Mouse (Mus musculus) lung, embryonic 15.5 days (tissue): Measurements from ENCODE around the gene Cachd1. TPM values are rescaled to one million over a fixed set of nuclear protein-coding genes. Genes with fewer than 3 reads are reported as not detected.

ENCODE experiments used
- ATAC-seq: fragments of 200-750 bp; cut with Nextera tagmentation; 2 replicates; pipeline ENCODE4 v1.8.0; 2017; ENCODE audit warnings: moderate number of reproducible peaks, borderline replicate concordance; ENCODE audit not compliant: low FRiP score, low TSS enrichment; ENCODE audit errors: extremely low read depth
- H3K27ac ChIP-seq: fragments of 300-500 bp; sonication (generic); 2 replicates; pipeline ENCODE4 v1.5.1; 2015; ENCODE audit warnings: moderate library complexity, mild to moderate bottlenecking, inconsistent platforms
- H3K27me3 ChIP-seq: fragments of 300-500 bp; sonication (generic); 2 replicates; pipeline ENCODE4 v1.6.1; 2015; ENCODE audit warnings: inconsistent platforms
- H3K36me3 ChIP-seq: fragments of 300-500 bp; sonication (generic); 2 replicates; pipeline ENCODE4 v1.6.1; 2015; ENCODE audit warnings: inconsistent platforms
- H3K4me1 ChIP-seq: fragments of 300-500 bp; sonication (generic); 2 replicates; pipeline ENCODE4 v1.6.1; 2015; ENCODE audit warnings: inconsistent platforms
- H3K4me2 ChIP-seq: fragments of 300-500 bp; sonication (generic); 2 replicates; pipeline ENCODE4 v1.6.1; 2015; ENCODE audit warnings: inconsistent platforms, mild to moderate bottlenecking, moderate library complexity
- H3K4me3 ChIP-seq: fragments of 300-500 bp; sonication (generic); 2 replicates; pipeline ENCODE4 v1.5.1; 2015; ENCODE audit warnings: mild to moderate bottlenecking, inconsistent platforms
- H3K9ac ChIP-seq: fragments of 300-500 bp; sonication (generic); 2 replicates; pipeline ENCODE4 v1.6.1; 2015; ENCODE audit warnings: inconsistent platforms
- H3K9me3 ChIP-seq: fragments of 300-500 bp; sonication (generic); 2 replicates; pipeline ENCODE4 v1.6.1; 2016; ENCODE audit warnings: inconsistent platforms
- WGBS: fragments of 180-500 bp; shearing (Covaris S2); methylation state at CpG from one replicate; pipeline ENCODE4 v1.1.7; 2015; 5-methylcytosine and 5-hydroxymethylcytosine counted together
- polyA plus RNA-seq: library from polyadenylated mRNA; unstranded; fragments of >200 nt; fragmentation: Nextera tagmentation; extraction: Ambion mirVana; gene quantifications from 2 replicates; pipeline ENCODE4 v1.2.1, GENCODE M21; 2015

Cachd1 gene
- polyA plus RNA-seq, 1 experiment from 2014 or later = 19.1 TPM

- no peak overlapping the region for H3K4me3 ChIP-seq
- WGBS = 17% methylated on average over 3 of the region's 3 CpGs
- no peaks in the 10 kb centered on the region for H3K27me3 ChIP-seq
- H3K4me1 ChIP-seq = no peaks in the 10 kb centered on the region
- 0 out of 2 replicates have a peak overlapping the region, but pooled peaks have one; percentile 15 for H3K27ac ChIP-seq
- H3K9ac ChIP-seq = no peak overlapping the region
- no peak overlapping the region for H3K4me2 ChIP-seq
- no peaks in the 10 kb centered on the region for H3K36me3 ChIP-seq
- ATAC-seq = no peak
- H3K9me3 ChIP-seq = no peaks in the 10 kb centered on the region
Measured at GRCm38 (mm10) chr4:100768606-100769005, 7.9 kb upstream of the Cachd1 start.

- Histone ChIP-seq H3K4me3 (peak overlapping the region; percentile 84), H3K27ac (peak overlapping the region; percentile 93), H3K9me3 (no peaks in the 10 kb centered on the region), H3K4me2 (peak overlapping the region; percentile 90), H3K36me3 (no peaks in the 10 kb centered on the region), H3K4me1 (peaks cover 34% of the 10 kb centered on the region), H3K27me3 (no peaks in the 10 kb centered on the region), H3K9ac (peak overlapping the region; percentile 87)
- ATAC-seq = peak; percentile 69; the same call in 1 of the 2 replicates
- under 1% methylated on average over 55 of the region's 68 CpGs for WGBS
Measured at GRCm38 (mm10) chr4:100776871-100777375, 448 bp downstream of the Cachd1 start.

GRCm38 (mm10) chr4:100777376-100778041, 1.0 kb downstream of the Cachd1 start:
- peak; percentile 59 for ATAC-seq
- peaks cover 38% of the 10 kb centered on the region for H3K4me1 ChIP-seq
- peak overlapping the region; percentile 90 for H3K4me2 ChIP-seq
- H3K9ac ChIP-seq = peak overlapping the region; percentile 87
- H3K9me3 ChIP-seq = no peaks in the 10 kb centered on the region
- WGBS = 1% methylated on average over 42 of the region's 42 CpGs
- no peaks in the 10 kb centered on the region for H3K36me3 ChIP-seq
- peak overlapping the region; percentile 93 for H3K27ac ChIP-seq
- H3K4me3 ChIP-seq = peak overlapping the region; percentile 84
- H3K27me3 ChIP-seq = no peaks in the 10 kb centered on the region

GRCm38 (mm10) chr4:100778082-100778481, 1.6 kb downstream of the Cachd1 start:
- Histone ChIP-seq H3K27ac (peak overlapping the region; percentile 93; the same call in 1 of the 2 replicates), H3K4me3 (peak overlapping the region; percentile 84), H3K9ac (peak overlapping the region; percentile 87), H3K4me1 (peaks cover 43% of the 10 kb centered on the region), H3K9me3 (no peaks in the 10 kb centered on the region), H3K4me2 (peak overlapping the region; percentile 90), H3K27me3 (no peaks in the 10 kb centered on the region), H3K36me3 (no peaks in the 10 kb centered on the region)
- 4% methylated on average over 16 of the region's 16 CpGs for WGBS
- no peak for ATAC-seq

GRCm38 (mm10) chr4:100779023-100779422, 2.5 kb downstream of the Cachd1 start:
- no peak for ATAC-seq
- Histone ChIP-seq H3K9me3 (no peaks in the 10 kb centered on the region), H3K27me3 (no peaks in the 10 kb centered on the region), H3K4me3 (peak overlapping the region; percentile 84), H3K36me3 (no peaks in the 10 kb centered on the region), H3K27ac (no peak overlapping the region), H3K9ac (peak overlapping the region; percentile 87; the same call in 1 of the 2 replicates), H3K4me1 (peaks cover 46% of the 10 kb centered on the region), H3K4me2 (peak overlapping the region; percentile 90)
- 39% methylated on average over 4 of the region's 4 CpGs for WGBS

- no peaks in the 10 kb centered on the region for H3K36me3 ChIP-seq
- 45% methylated on average over 5 of the region's 5 CpGs for WGBS
- peak overlapping the region; percentile 90 for H3K4me2 ChIP-seq
- no peak overlapping the region for H3K27ac ChIP-seq
- H3K9me3 ChIP-seq = no peaks in the 10 kb centered on the region
- no peak overlapping the region for H3K9ac ChIP-seq
- H3K27me3 ChIP-seq = no peaks in the 10 kb centered on the region
- ATAC-seq = no peak
- H3K4me3 ChIP-seq = peak overlapping the region; percentile 84
- H3K4me1 ChIP-seq = peaks cover 46% of the 10 kb centered on the region
Measured at GRCm38 (mm10) chr4:100779695-100780094, 3.2 kb downstream of the Cachd1 start.

GRCm38 (mm10) chr4:100780911-100781310, 4.4 kb downstream of the Cachd1 start:
- H3K9ac ChIP-seq = no peak overlapping the region

GRCm38 (mm10) chr4:100782348-100782747, 5.9 kb downstream of the Cachd1 start:
- Histone ChIP-seq H3K27ac (peak overlapping the region; percentile 43; the same call in 1 of the 2 replicates), H3K9ac (no peak overlapping the region), H3K36me3 (no peaks in the 10 kb centered on the region), H3K4me3 (no peak overlapping the region), H3K9me3 (no peaks in the 10 kb centered on the region), H3K4me1 (peaks cover 49% of the 10 kb centered on the region), H3K27me3 (no peaks in the 10 kb centered on the region), H3K4me2 (peak overlapping the region; percentile 16)
- ATAC-seq = peak; percentile 36; the same call in 1 of the 2 replicates
- WGBS = 21% methylated on average over 8 of the region's 8 CpGs

More at GRCm38 (mm10) chr4:100780911-100781310, 4.4 kb downstream of the Cachd1 start:
- Histone ChIP-seq H3K4me3 (no peak overlapping the region), H3K36me3 (no peaks in the 10 kb centered on the region), H3K27ac (no peak overlapping the region), H3K4me2 (no peak overlapping the region), H3K4me1 (peaks cover 46% of the 10 kb centered on the region), H3K9me3 (no peaks in the 10 kb centered on the region), H3K27me3 (no peaks in the 10 kb centered on the region)
- 50% methylated on average over 6 of the region's 6 CpGs for whole genome bisulfite sequencing
- no peak for ATAC-seq

- no peak for ATAC-seq
- no peaks in the 10 kb centered on the region for H3K36me3 ChIP-seq
- no peaks in the 10 kb centered on the region for H3K9me3 ChIP-seq
- peaks cover 49% of the 10 kb centered on the region for H3K4me1 ChIP-seq
- no peak overlapping the region for H3K4me2 ChIP-seq
- WGBS = 62% methylated on average over 3 of the region's 3 CpGs
- H3K27ac ChIP-seq = peak overlapping the region; percentile 43; the same call in 1 of the 2 replicates
- H3K9ac ChIP-seq = no peak overlapping the region
- no peaks in the 10 kb centered on the region for H3K27me3 ChIP-seq
- H3K4me3 ChIP-seq = no peak overlapping the region
Measured at GRCm38 (mm10) chr4:100782891-100783290, 6.4 kb downstream of the Cachd1 start.

- no peak overlapping the region for H3K9ac ChIP-seq
- no peak overlapping the region for H3K4me2 ChIP-seq
- no peaks in the 10 kb centered on the region for H3K36me3 ChIP-seq
- H3K9me3 ChIP-seq = no peaks in the 10 kb centered on the region
- H3K27me3 ChIP-seq = no peaks in the 10 kb centered on the region
- peaks cover 29% of the 10 kb centered on the region for H3K4me1 ChIP-seq
- H3K4me3 ChIP-seq = no peak overlapping the region
- ATAC-seq = no peak
- 67% methylated on average over 3 of the region's 3 CpGs for WGBS
- no peak overlapping the region for H3K27ac ChIP-seq
Measured at GRCm38 (mm10) chr4:100787201-100787600, 10.7 kb downstream of the Cachd1 start.

- WGBS = 47% methylated on average over 5 of the region's 5 CpGs
- no peak overlapping the region; the same call in 1 of the 2 replicates for H3K4me2 ChIP-seq
- peaks cover 45% of the 10 kb centered on the region for H3K4me1 ChIP-seq
- no peaks in the 10 kb centered on the region for H3K27me3 ChIP-seq
- no peak overlapping the region for H3K4me3 ChIP-seq
- H3K9ac ChIP-seq = no peak overlapping the region
- ATAC-seq = no peak
- no peaks in the 10 kb centered on the region for H3K9me3 ChIP-seq
- peak overlapping the region; percentile 61 for H3K27ac ChIP-seq
- no peaks in the 10 kb centered on the region for H3K36me3 ChIP-seq
Measured at GRCm38 (mm10) chr4:100790176-100790575, 13.7 kb downstream of the Cachd1 start.

- H3K9ac ChIP-seq = no peak overlapping the region
- no peak overlapping the region for H3K4me3 ChIP-seq
- no peaks in the 10 kb centered on the region for H3K27me3 ChIP-seq
- no peaks in the 10 kb centered on the region for H3K36me3 ChIP-seq
- peaks cover 67% of the 10 kb centered on the region for H3K4me1 ChIP-seq
- H3K9me3 ChIP-seq = no peaks in the 10 kb centered on the region
- WGBS = 11% methylated on average over 2 of the region's 2 CpGs
- no peak overlapping the region for H3K4me2 ChIP-seq
- H3K27ac ChIP-seq = peak overlapping the region; percentile 67
- no peak; the same call in 1 of the 2 replicates for ATAC-seq
Measured at GRCm38 (mm10) chr4:100793147-100793546, 16.7 kb downstream of the Cachd1 start.
